Mouse (Mus musculus) kidney, embryonic 16.5 days (tissue): ENCODE data around the gene Tlr9. TPM values are rescaled to one million over a fixed set of nuclear protein-coding genes. Genes with fewer than 3 reads are reported as not detected.

ENCODE experiments used
- ATAC-seq: fragments of 200-750 bp; cut with Nextera tagmentation; 2 replicates; pipeline ENCODE4 v1.8.0; 2017; ENCODE audit warnings: moderate TSS enrichment; ENCODE audit not compliant: low FRiP score, low TSS enrichment
- H3K27ac ChIP-seq: fragments of 300-500 bp; sonication (generic); 2 replicates; pipeline ENCODE4 v1.5.1; 2014; ENCODE audit warnings: low read length
- H3K27me3 ChIP-seq: fragments of 300-500 bp; sonication (generic); 2 replicates; pipeline ENCODE4 v1.6.1; 2014; ENCODE audit warnings: low read length, control low read depth, mixed read lengths; ENCODE audit not compliant: insufficient read depth
- H3K36me3 ChIP-seq: fragments of 300-500 bp; sonication (generic); 2 replicates; pipeline ENCODE4 v1.6.1; 2014; ENCODE audit warnings: low read length, control low read depth, mixed read lengths; ENCODE audit not compliant: insufficient read depth
- H3K4me1 ChIP-seq: fragments of 300-500 bp; sonication (generic); 2 replicates; pipeline ENCODE4 v1.6.1; 2014; ENCODE audit warnings: low read length, control low read depth, mixed read lengths; ENCODE audit not compliant: insufficient read depth
- H3K4me2 ChIP-seq: fragments of 300-500 bp; sonication (generic); replicated peaks from 2 replicates; pipeline ENCODE4 v1.6.1; 2014; ENCODE audit warnings: low read depth, low read length
- H3K4me3 ChIP-seq: fragments of 300-500 bp; sonication (generic); 2 replicates; pipeline ENCODE4 v1.5.1; 2014; ENCODE audit warnings: mild to moderate bottlenecking, low read length
- H3K9ac ChIP-seq: fragments of 300-500 bp; sonication (generic); replicated peaks from 2 replicates; pipeline ENCODE4 v1.6.1; 2014; ENCODE audit warnings: low read length
- H3K9me3 ChIP-seq: fragments of 300-500 bp; sonication (generic); 2 replicates; pipeline ENCODE4 v1.6.1; 2016; ENCODE audit warnings: low read length, control low read depth
- WGBS: fragments of 180-500 bp; shearing (Covaris S2); extraction: QIAGEN DNeasy Blood & Tissue Kit; methylation state at CpG from one replicate; pipeline ENCODE4 v1.1.7; 2014; 5-methylcytosine and 5-hydroxymethylcytosine counted together
- polyA plus RNA-seq: library from polyadenylated mRNA; unstranded; fragments of >200 nt; fragmentation: Nextera tagmentation; extraction: Ambion mirVana; gene quantifications from 2 replicates; pipeline ENCODE4 v1.2.1, GENCODE M21; 2015

Gene Tlr9
- 0.07 TPM in 1 of 2 replicates, not detected in the other for polyA plus RNA-seq

GRCm38 (mm10) chr9:106222261-106222851, at the start of gene Tlr9:
Gene Tlr9 (plus strand): TSS chr9:106222598.
- H3K4me2 ChIP-seq: no peak within 1 kb of the TSS
- peaks cover 7% of the 10 kb centered on the region; the same call in 1 of the 2 replicates for H3K27me3 ChIP-seq
- H3K9ac ChIP-seq: no peak within 1 kb of the TSS
- WGBS: 42% methylated on average over 4 of the region's 4 CpGs
- peak within 1 kb of the TSS; percentile 31; the same call in 1 of the 2 replicates for H3K27ac ChIP-seq
- no peaks in the 10 kb centered on the region for H3K9me3 ChIP-seq
- no peaks in the 10 kb centered on the region for H3K36me3 ChIP-seq
- peaks cover 23% of the 10 kb centered on the region for H3K4me1 ChIP-seq
- no peak for ATAC-seq
- no peak within 1 kb of the TSS for H3K4me3 ChIP-seq

DNA sequence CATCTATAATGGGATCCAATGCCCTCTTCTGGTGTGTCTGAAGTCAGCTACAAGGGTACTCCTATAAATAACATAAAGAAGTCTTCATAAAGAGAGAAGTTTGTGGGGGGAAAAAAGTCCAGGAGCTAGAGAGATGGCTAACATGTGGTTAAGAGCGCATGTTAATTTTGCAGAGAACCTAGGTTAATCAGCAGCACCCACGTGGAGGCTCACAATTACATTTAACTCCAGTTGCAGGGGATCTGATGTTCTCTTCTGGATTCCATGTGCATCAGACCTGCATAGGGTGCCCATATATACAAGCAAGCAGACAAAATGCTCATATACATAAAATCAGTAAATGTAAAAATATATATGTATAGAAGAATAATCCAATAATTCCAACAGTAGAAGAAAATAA, 49.0 kb upstream of the Tlr9 start:
- Histone ChIP-seq H3K9ac (peak overlapping the region; percentile 60; the same call in 1 of the 2 replicates), H3K9me3 (no peaks in the 10 kb centered on the region), H3K27me3 (no peaks in the 10 kb centered on the region), H3K4me3 (peak overlapping the region; percentile 36), H3K36me3 (peaks cover 15% of the 10 kb centered on the region; the same call in 1 of the 2 replicates), H3K4me1 (peaks cover 42% of the 10 kb centered on the region), H3K27ac (no peak overlapping the region), H3K4me2 (peak overlapping the region; percentile 85)
- WGBS: 52% methylated on average over 2 of the region's 2 CpGs
- no peak for ATAC-seq

GRCm38 (mm10) chr9:106175552-106176200, 46.7 kb upstream of the Tlr9 start:
- 53% methylated on average over 3 of the region's 3 CpGs for WGBS

DNA sequence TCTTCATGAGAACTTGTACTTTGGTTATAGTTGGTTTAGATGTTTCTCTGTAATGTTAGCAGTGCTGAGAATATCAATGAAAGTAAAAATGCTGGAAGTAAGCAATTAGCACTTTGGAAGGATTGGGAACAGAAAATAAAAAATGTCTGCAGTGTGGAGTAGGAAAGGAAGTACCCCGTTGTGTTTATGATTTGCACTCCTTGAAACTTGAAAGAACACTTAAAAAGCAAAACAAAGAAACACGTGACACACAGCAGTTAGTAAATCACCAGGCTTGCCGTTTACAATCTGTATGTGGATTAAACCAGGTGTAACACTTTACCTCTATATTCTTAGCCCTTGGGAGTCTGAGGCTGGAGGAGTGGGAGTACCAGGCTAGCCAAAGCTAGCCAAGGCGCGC, 45.6 kb upstream of the Tlr9 start:
- no peak overlapping the region for H3K4me3 ChIP-seq
- peaks cover 36% of the 10 kb centered on the region for H3K4me1 ChIP-seq
- no peak overlapping the region for H3K4me2 ChIP-seq
- no peaks in the 10 kb centered on the region for H3K9me3 ChIP-seq
- WGBS: 61% methylated on average over 5 of the region's 5 CpGs
- no peaks in the 10 kb centered on the region for H3K27me3 ChIP-seq
- peaks cover 35% of the 10 kb centered on the region for H3K36me3 ChIP-seq
- no peak overlapping the region for H3K9ac ChIP-seq
- no peak overlapping the region for H3K27ac ChIP-seq
- ATAC-seq: no peak

More at GRCm38 (mm10) chr9:106175552-106176200, 46.7 kb upstream of the Tlr9 start:
- Histone ChIP-seq H3K4me2 (no peak overlapping the region), H3K9me3 (no peaks in the 10 kb centered on the region), H3K4me3 (no peak overlapping the region), H3K36me3 (peaks cover 24% of the 10 kb centered on the region), H3K9ac (no peak overlapping the region), H3K27me3 (no peaks in the 10 kb centered on the region), H3K27ac (no peak overlapping the region), H3K4me1 (peaks cover 36% of the 10 kb centered on the region)
- ATAC-seq: no peak

DNA sequence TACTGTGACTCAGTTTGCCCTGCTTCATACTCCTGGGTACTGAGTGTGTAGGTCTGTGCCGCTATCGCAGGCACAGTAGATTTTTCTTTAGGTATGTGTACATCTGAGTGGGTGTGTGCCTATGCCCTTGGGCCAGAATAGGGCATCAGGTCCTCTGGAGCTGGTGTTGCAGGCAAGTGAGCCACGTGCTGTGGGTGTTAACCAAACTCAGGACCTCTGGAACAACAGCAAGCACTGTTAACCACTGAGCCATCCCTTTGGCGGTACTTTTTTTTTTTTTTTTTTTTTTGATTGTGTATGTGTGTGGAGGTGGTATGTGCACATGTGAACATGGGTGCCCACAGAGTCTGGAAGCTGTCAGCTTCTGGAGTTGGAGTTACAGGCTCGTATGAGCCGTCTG, 44.6 kb upstream of the Tlr9 start:
- Histone ChIP-seq H3K4me3 (no peak overlapping the region), H3K4me1 (peaks cover 35% of the 10 kb centered on the region), H3K36me3 (peaks cover 45% of the 10 kb centered on the region), H3K27me3 (no peaks in the 10 kb centered on the region), H3K4me2 (no peak overlapping the region), H3K9ac (no peak overlapping the region), H3K9me3 (no peaks in the 10 kb centered on the region), H3K27ac (no peak overlapping the region)
- WGBS: 84% methylated on average over 6 of the region's 6 CpGs
- ATAC-seq: no peak

- H3K4me1 ChIP-seq: peaks cover 21% of the 10 kb centered on the region
- H3K4me2 ChIP-seq: no peak overlapping the region
- H3K27me3 ChIP-seq: no peaks in the 10 kb centered on the region
- no peak overlapping the region for H3K9ac ChIP-seq
- H3K27ac ChIP-seq: no peak overlapping the region
- H3K36me3 ChIP-seq: peaks cover 58% of the 10 kb centered on the region
- no peak overlapping the region for H3K4me3 ChIP-seq
- ATAC-seq: no peak
- no peaks in the 10 kb centered on the region for H3K9me3 ChIP-seq
- 86% methylated on average over 2 of the region's 2 CpGs for WGBS
Measured at GRCm38 (mm10) chr9:106179454-106179853, 42.9 kb upstream of the Tlr9 start.

DNA sequence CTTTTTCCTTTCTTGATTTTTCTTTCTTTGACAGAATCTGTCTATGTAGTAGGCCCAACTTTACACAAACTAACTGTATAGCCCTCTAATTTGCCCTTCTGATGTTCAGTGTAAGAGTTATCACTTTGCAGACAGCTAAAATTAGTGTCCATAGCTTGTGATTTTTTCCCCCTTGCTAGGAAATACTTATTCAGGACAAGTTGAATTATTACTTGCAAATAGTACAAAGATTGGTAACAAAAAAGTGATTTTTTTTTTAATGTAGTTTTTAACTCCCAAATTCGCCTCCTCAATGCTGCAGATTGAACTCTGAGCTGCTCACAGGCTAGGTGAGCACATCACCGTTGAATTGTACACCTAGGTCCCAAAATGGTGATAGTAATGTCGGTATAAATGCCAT, 42.4 kb upstream of the Tlr9 start:
- no peak overlapping the region for H3K9ac ChIP-seq
- no peaks in the 10 kb centered on the region for H3K9me3 ChIP-seq
- no peak for ATAC-seq
- H3K4me1 ChIP-seq: peaks cover 16% of the 10 kb centered on the region
- no peaks in the 10 kb centered on the region for H3K27me3 ChIP-seq
- no peak overlapping the region for H3K4me3 ChIP-seq
- H3K36me3 ChIP-seq: peaks cover 63% of the 10 kb centered on the region
- 94% methylated on average over 3 of the region's 3 CpGs for WGBS
- H3K4me2 ChIP-seq: no peak overlapping the region
- no peak overlapping the region for H3K27ac ChIP-seq

DNA sequence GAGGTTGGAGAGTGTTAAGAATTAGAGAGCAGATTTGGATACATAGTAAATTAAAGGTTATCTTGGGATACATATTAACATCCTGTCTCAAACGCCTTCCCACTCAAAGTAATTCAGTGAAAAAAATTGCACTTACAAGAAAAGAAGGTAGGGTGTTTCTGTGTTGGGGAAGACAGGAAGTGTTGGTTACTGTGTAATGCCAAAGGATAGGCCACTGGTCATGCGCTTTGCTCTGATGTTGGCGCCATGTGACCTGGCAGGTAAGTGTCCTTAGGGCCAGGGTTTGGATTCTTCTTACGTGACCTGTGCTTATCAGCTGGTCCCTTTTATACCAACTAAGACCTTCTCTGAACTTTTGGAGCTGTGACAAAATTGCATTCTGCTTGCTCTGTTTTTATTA, 40.3 kb upstream of the Tlr9 start:
- ATAC-seq: no peak
- H3K27me3 ChIP-seq: no peaks in the 10 kb centered on the region
- no peak overlapping the region for H3K4me3 ChIP-seq
- H3K36me3 ChIP-seq: peaks cover 75% of the 10 kb centered on the region
- no peak overlapping the region for H3K9ac ChIP-seq
- H3K4me2 ChIP-seq: no peak overlapping the region
- 90% methylated on average over 4 of the region's 4 CpGs for WGBS
- no peak overlapping the region for H3K27ac ChIP-seq
- no peaks in the 10 kb centered on the region for H3K4me1 ChIP-seq
- H3K9me3 ChIP-seq: no peaks in the 10 kb centered on the region

- H3K9me3 ChIP-seq: no peaks in the 10 kb centered on the region
- no peaks in the 10 kb centered on the region for H3K4me1 ChIP-seq
- no peak overlapping the region for H3K4me2 ChIP-seq
- no peak overlapping the region for H3K9ac ChIP-seq
- WGBS: 85% methylated on average over 5 of the region's 5 CpGs
- H3K4me3 ChIP-seq: no peak overlapping the region
- no peak for ATAC-seq
- no peak overlapping the region for H3K27ac ChIP-seq
- no peaks in the 10 kb centered on the region for H3K27me3 ChIP-seq
- peaks cover 81% of the 10 kb centered on the region for H3K36me3 ChIP-seq
Measured at GRCm38 (mm10) chr9:106183996-106184395, 38.4 kb upstream of the Tlr9 start.

DNA sequence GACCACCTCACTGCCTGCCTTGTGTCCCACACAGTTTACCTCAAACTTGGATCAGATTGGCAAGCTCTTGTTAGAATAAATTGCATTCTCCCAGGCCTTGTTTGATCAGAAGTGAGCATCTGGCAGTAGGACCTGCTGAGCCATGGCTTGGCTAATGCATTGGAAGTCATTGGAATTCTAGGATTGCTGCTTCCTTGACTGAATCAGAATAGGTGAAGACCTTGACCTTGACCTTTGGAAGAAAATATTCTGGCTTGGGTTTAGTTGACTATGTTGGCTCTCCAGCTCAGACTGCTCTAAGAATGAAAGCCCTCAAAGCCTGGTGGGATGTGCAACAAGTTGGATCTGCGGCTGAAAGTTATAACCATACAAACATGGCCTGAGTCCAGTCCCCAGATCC, 31.0 kb upstream of the Tlr9 start:
- Histone ChIP-seq H3K27me3 (no peaks in the 10 kb centered on the region), H3K9ac (no peak overlapping the region), H3K9me3 (no peaks in the 10 kb centered on the region), H3K4me1 (no peaks in the 10 kb centered on the region), H3K4me2 (no peak overlapping the region), H3K4me3 (no peak overlapping the region), H3K36me3 (peaks cover 69% of the 10 kb centered on the region), H3K27ac (no peak overlapping the region)
- 91% methylated on average over 1 of the region's 1 CpGs for WGBS
- ATAC-seq: no peak
